Mouse (Mus musculus): ENCODE measurements around the gene Chdh. TPM values are rescaled to one million over a fixed set of nuclear protein-coding genes. Genes with fewer than 3 reads are reported as not detected.
A peak's percentile ranks its signal among the peaks of the same experiment; 100 is the strongest.

The Chdh gene
- polyA plus RNA-seq, 2 experiments, result 1.5 to 2.4 TPM

GRCm38 (mm10) chr14:30066752-30067151 lies 57.9 kb downstream of the Chdh start:
- 44% methylated on average over 12 of the region's 12 CpGs for WGBS (ENCODE audit: insufficient replicate concordance)
- peak; percentile 45; the same call in 1 of the 2 replicates for ATAC-seq (ENCODE audit: insufficient read depth)

GRCm38 (mm10) chr14:30068566-30068965 lies 59.7 kb downstream of the Chdh start:
- Histone ChIP-seq H3K9ac (replicated peaks) (no peak overlapping the region), H3K27ac (no peak overlapping the region)
- WGBS (ENCODE audit: insufficient replicate concordance), result 59% methylated on average over 3 of the region's 3 CpGs

More at GRCm38 (mm10) chr14:30066752-30067151, 57.9 kb downstream of the Chdh start:
- Histone ChIP-seq H3K27me3 (ENCODE audit: control insufficient read depth, insufficient read depth, low read length) (no peaks in the 10 kb centered on the region), H3K27ac (no peak overlapping the region), H3K4me2 (ENCODE audit: low read depth) (no peak overlapping the region), H3K9me3 (ENCODE audit: control insufficient read depth, low read length) (no peaks in the 10 kb centered on the region), H3K4me3 (ENCODE audit: insufficient read depth in 1 of 2, low read depth in 2 of 2, low read length in 2 of 2) (no peak overlapping the region), H3K9ac (replicated peaks) (no peak overlapping the region), H3K4me1 (replicated peaks; ENCODE audit: control insufficient read depth in 2 of 2, insufficient read depth in 2 of 2, low read length in 1 of 2) (peaks cover 8 to 34% of the 10 kb centered on the region in 2 experiments), H3K36me3 (replicated peaks; ENCODE audit: control insufficient read depth, insufficient read depth, low read depth) (no peaks in the 10 kb centered on the region)
- no peak for DNase-seq (ENCODE audit: low read depth in 3 of 3, low spot score in 3 of 3)
- TF ChIP-seq CTCF (IDR thresholded peaks at IDR 0.05; ENCODE audit: low read depth) (no peak), EP300 (IDR thresholded peaks at IDR 0.05; ENCODE audit: low read depth) (no peak)

GRCm38 (mm10) chr14:30075268-30075887 lies 66.6 kb downstream of the Chdh start:
- Histone ChIP-seq H3K9me3 (ENCODE audit: control insufficient read depth, low read length) (no peaks in the 10 kb centered on the region), H3K9ac (replicated peaks) (no peak overlapping the region), H3K4me3 (ENCODE audit: insufficient read depth in 1 of 2, low read depth in 2 of 2, low read length in 2 of 2) (no peak overlapping the region), H3K27ac (no peak overlapping the region), H3K4me2 (ENCODE audit: low read depth) (no peak overlapping the region), H3K27me3 (ENCODE audit: control insufficient read depth, insufficient read depth, low read length) (no peaks in the 10 kb centered on the region), H3K4me1 (replicated peaks; ENCODE audit: control insufficient read depth in 2 of 2, insufficient read depth in 2 of 2, low read length in 1 of 2) (no peaks in the 10 kb centered on the region), H3K36me3 (replicated peaks; ENCODE audit: control insufficient read depth, insufficient read depth, low read depth) (no peaks in the 10 kb centered on the region)
- DNase-seq (ENCODE audit: low read depth in 3 of 3, low spot score in 3 of 3), result no peak
- TF ChIP-seq CTCF (IDR thresholded peaks at IDR 0.05; ENCODE audit: low read depth) (no peak), EP300 (IDR thresholded peaks at IDR 0.05; ENCODE audit: low read depth) (no peak)
- no peak for ATAC-seq (ENCODE audit: insufficient read depth)
- WGBS (ENCODE audit: insufficient replicate concordance), result 59% methylated on average over 7 of the region's 7 CpGs

More at GRCm38 (mm10) chr14:30068566-30068965, 59.7 kb downstream of the Chdh start:
- DNase-seq (ENCODE audit: low read depth in 3 of 3, low spot score in 3 of 3) (no peak), ATAC-seq (ENCODE audit: insufficient read depth) (no peak)
- Histone ChIP-seq H3K36me3 (replicated peaks; ENCODE audit: control insufficient read depth, insufficient read depth, low read depth) (no peaks in the 10 kb centered on the region), H3K27me3 (ENCODE audit: control insufficient read depth, insufficient read depth, low read length) (no peaks in the 10 kb centered on the region), H3K4me1 (replicated peaks; ENCODE audit: control insufficient read depth in 2 of 2, insufficient read depth in 2 of 2, low read length in 1 of 2) (peaks cover 5 to 25% of the 10 kb centered on the region in 2 experiments), H3K4me3 (ENCODE audit: insufficient read depth in 1 of 2, low read depth in 2 of 2, low read length in 2 of 2) (no peak overlapping the region), H3K9me3 (ENCODE audit: control insufficient read depth, low read length) (no peaks in the 10 kb centered on the region), H3K4me2 (ENCODE audit: low read depth) (no peak overlapping the region)
- no peak for TF ChIP-seq CTCF (IDR thresholded peaks at IDR 0.05; ENCODE audit: low read depth)
- no peak for TF ChIP-seq EP300 (IDR thresholded peaks at IDR 0.05; ENCODE audit: low read depth)

GRCm38 (mm10) chr14:30078115-30078808 lies 69.4 kb downstream of the Chdh start:
- Histone ChIP-seq H3K4me2 (ENCODE audit: low read depth) (no peak overlapping the region), H3K9me3 (ENCODE audit: control insufficient read depth, low read length) (no peaks in the 10 kb centered on the region), H3K4me3 (ENCODE audit: insufficient read depth in 1 of 2, low read depth in 2 of 2, low read length in 2 of 2) (no peak overlapping the region), H3K27ac (no peak overlapping the region), H3K4me1 (replicated peaks; ENCODE audit: control insufficient read depth in 2 of 2, insufficient read depth in 2 of 2, low read length in 1 of 2) (no peaks in the 10 kb centered on the region), H3K9ac (replicated peaks) (no peak overlapping the region), H3K36me3 (replicated peaks; ENCODE audit: control insufficient read depth, insufficient read depth, low read depth) (no peaks in the 10 kb centered on the region), H3K27me3 (ENCODE audit: control insufficient read depth, insufficient read depth, low read length) (no peaks in the 10 kb centered on the region)
- no peak for ATAC-seq (ENCODE audit: insufficient read depth)
- 70% methylated on average over 15 of the region's 15 CpGs for WGBS (ENCODE audit: insufficient replicate concordance)
- DNase-seq (ENCODE audit: low read depth in 3 of 3, low spot score in 3 of 3), result no peak
- TF ChIP-seq CTCF (IDR thresholded peaks at IDR 0.05; ENCODE audit: low read depth) (no peak), EP300 (IDR thresholded peaks at IDR 0.05; ENCODE audit: low read depth) (no peak)

GRCm38 (mm10) chr14:30079729-30080128 lies 70.9 kb downstream of the Chdh start:
- WGBS (ENCODE audit: insufficient replicate concordance), result 68% methylated on average over 4 of the region's 4 CpGs
- no peak overlapping the region for H3K27ac ChIP-seq
- H3K4me3 ChIP-seq (ENCODE audit: insufficient read depth in 1 of 2, low read depth in 2 of 2, low read length in 2 of 2), result no peak overlapping the region
- DNase-seq (ENCODE audit: low read depth in 3 of 3, low spot score in 3 of 3) (no peak), ATAC-seq (ENCODE audit: insufficient read depth) (no peak)
- no peak for TF ChIP-seq EP300 (IDR thresholded peaks at IDR 0.05; ENCODE audit: low read depth)
- TF ChIP-seq CTCF (IDR thresholded peaks at IDR 0.05; ENCODE audit: low read depth), result no peak
- H3K9me3 ChIP-seq (ENCODE audit: control insufficient read depth, low read length), result no peaks in the 10 kb centered on the region
- no peaks in the 10 kb centered on the region for H3K27me3 ChIP-seq (ENCODE audit: control insufficient read depth, insufficient read depth, low read length)
- no peak overlapping the region for H3K4me2 ChIP-seq (ENCODE audit: low read depth)
- H3K9ac ChIP-seq (replicated peaks), result no peak overlapping the region
- H3K4me1 ChIP-seq (replicated peaks; ENCODE audit: control insufficient read depth in 2 of 2, insufficient read depth in 2 of 2, low read length in 1 of 2), result no peaks in the 10 kb centered on the region
- no peaks in the 10 kb centered on the region for H3K36me3 ChIP-seq (replicated peaks; ENCODE audit: control insufficient read depth, insufficient read depth, low read depth)

Small RNA genes within 50 kb of the gene (microRNA-seq; reads per million reads assigned to microRNA genes)
- not detected for gene Mir6947

Other genes starting within 250 kb of the Chdh start
- 24.8 and 49.7 TPM in 2 replicates for gene Selenok, start 40.7 kb upstream of the Chdh start, polyA plus RNA-seq (2012; rRNA removed)
- gene Selenok, start 40.7 kb upstream of the Chdh start, polyA plus RNA-seq (2014; fragmentation: Nextera tagmentation; extraction: Ambion mirVana), result 109 and 112 TPM in 2 replicates
- 6.5 and 11.3 TPM in 2 replicates for gene Actr8, start 30.7 kb upstream of the Chdh start, polyA plus RNA-seq (2012; rRNA removed)
- gene Actr8, start 30.7 kb upstream of the Chdh start, polyA plus RNA-seq (2014; fragmentation: Nextera tagmentation; extraction: Ambion mirVana), result 17.3 and 18.1 TPM in 2 replicates
- 1.0 and 1.3 TPM in 2 replicates for gene Il17rb, start 127 bp upstream of the Chdh start, polyA plus RNA-seq (2012; rRNA removed)
- 1.3 and 1.8 TPM in 2 replicates for gene Il17rb, start 127 bp upstream of the Chdh start, polyA plus RNA-seq (2014; fragmentation: Nextera tagmentation; extraction: Ambion mirVana)

Data from liver, embryonic 14.5 days (tissue).